Mouse (Mus musculus): ENCODE data around the gene Taz.
A peak's percentile ranks its signal among the peaks of the same experiment; 100 is the strongest.

Taz gene

GRCm38 (mm10) chrX:74281732-74282394, at the start of gene Taz, which contains the start of gene Dnase1l1:
Taz (plus strand) TSS chrX:74281912.
Dnase1l1 (minus strand) TSS chrX:74282337.
- ATAC-seq (ENCODE audit: insufficient number of reproducible peaks, low FRiP score, low TSS enrichment) = peak; percentile 90

- no peak for ATAC-seq (ENCODE audit: insufficient number of reproducible peaks, low FRiP score, low TSS enrichment)
Observed at GRCm38 (mm10) chrX:74233196-74233595, 48.5 kb upstream of the Taz start.

- no peak for ATAC-seq (ENCODE audit: insufficient number of reproducible peaks, low FRiP score, low TSS enrichment)
Observed at GRCm38 (mm10) chrX:74240332-74240731, 41.4 kb upstream of the Taz start.

- ATAC-seq (ENCODE audit: insufficient number of reproducible peaks, low FRiP score, low TSS enrichment) = no peak
Observed at GRCm38 (mm10) chrX:74243396-74243795, 38.3 kb upstream of the Taz start.

- no peak for ATAC-seq (ENCODE audit: insufficient number of reproducible peaks, low FRiP score, low TSS enrichment)
Observed at GRCm38 (mm10) chrX:74243807-74244206, 37.9 kb upstream of the Taz start.

GRCm38 (mm10) chrX:74244614-74245083, 37.1 kb upstream of the Taz start:
- ATAC-seq (ENCODE audit: insufficient number of reproducible peaks, low FRiP score, low TSS enrichment) = no peak

GRCm38 (mm10) chrX:74245107-74245506, 36.6 kb upstream of the Taz start:
- ATAC-seq (ENCODE audit: insufficient number of reproducible peaks, low FRiP score, low TSS enrichment) = no peak

GRCm38 (mm10) chrX:74245687-74246086, 36.0 kb upstream of the Taz start:
- peak; percentile 46; the same call in 1 of the 2 replicates for ATAC-seq (ENCODE audit: insufficient number of reproducible peaks, low FRiP score, low TSS enrichment)

- peak; percentile 85 for ATAC-seq (ENCODE audit: insufficient number of reproducible peaks, low FRiP score, low TSS enrichment)
Observed at GRCm38 (mm10) chrX:74246213-74246681, 35.5 kb upstream of the Taz start.

- ATAC-seq (ENCODE audit: insufficient number of reproducible peaks, low FRiP score, low TSS enrichment) = no peak
Observed at GRCm38 (mm10) chrX:74246693-74247092, 35.0 kb upstream of the Taz start.

- ATAC-seq (ENCODE audit: insufficient number of reproducible peaks, low FRiP score, low TSS enrichment) = no peak
Observed at GRCm38 (mm10) chrX:74248651-74249050, 33.1 kb upstream of the Taz start.

- ATAC-seq (ENCODE audit: insufficient number of reproducible peaks, low FRiP score, low TSS enrichment) = peak; percentile 36
Observed at GRCm38 (mm10) chrX:74249615-74250014, 32.1 kb upstream of the Taz start, which contains the start of gene Flna. Flna (minus strand) TSS chrX:74249820.

- ATAC-seq (ENCODE audit: insufficient number of reproducible peaks, low FRiP score, low TSS enrichment) = peak; percentile 94
Observed at GRCm38 (mm10) chrX:74254153-74254887, 27.4 kb upstream of the Taz start, which contains the start of gene Emd. Emd (plus strand) TSS chrX:74254687.

- peak; percentile 47; the same call in 1 of the 2 replicates for ATAC-seq (ENCODE audit: insufficient number of reproducible peaks, low FRiP score, low TSS enrichment)
Observed at GRCm38 (mm10) chrX:74254888-74255565, 26.7 kb upstream of the Taz start.

GRCm38 (mm10) chrX:74257746-74258145, 24.0 kb upstream of the Taz start:
- no peak for ATAC-seq (ENCODE audit: insufficient number of reproducible peaks, low FRiP score, low TSS enrichment)

GRCm38 (mm10) chrX:74269736-74270061, 12.0 kb upstream of the Taz start:
- ATAC-seq (ENCODE audit: insufficient number of reproducible peaks, low FRiP score, low TSS enrichment) = 0 out of 2 replicates have a peak, but pooled peaks have one; percentile 7

GRCm38 (mm10) chrX:74270062-74270901, 11.4 kb upstream of the Taz start, which contains the start of gene Rpl10:
Rpl10 (plus strand) TSS chrX:74270812.
- ATAC-seq (ENCODE audit: insufficient number of reproducible peaks, low FRiP score, low TSS enrichment) = peak; percentile 96

GRCm38 (mm10) chrX:74270902-74271551, 10.7 kb upstream of the Taz start:
- ATAC-seq (ENCODE audit: insufficient number of reproducible peaks, low FRiP score, low TSS enrichment) = no peak
